Mouse (Mus musculus): ENCODE data around the gene Kcnf1. TPM values are rescaled to one million over a fixed set of nuclear protein-coding genes. Genes with fewer than 3 reads are reported as not detected.

Kcnf1 gene
- total RNA-seq (2017) = not detected in 2 replicates

DNA sequence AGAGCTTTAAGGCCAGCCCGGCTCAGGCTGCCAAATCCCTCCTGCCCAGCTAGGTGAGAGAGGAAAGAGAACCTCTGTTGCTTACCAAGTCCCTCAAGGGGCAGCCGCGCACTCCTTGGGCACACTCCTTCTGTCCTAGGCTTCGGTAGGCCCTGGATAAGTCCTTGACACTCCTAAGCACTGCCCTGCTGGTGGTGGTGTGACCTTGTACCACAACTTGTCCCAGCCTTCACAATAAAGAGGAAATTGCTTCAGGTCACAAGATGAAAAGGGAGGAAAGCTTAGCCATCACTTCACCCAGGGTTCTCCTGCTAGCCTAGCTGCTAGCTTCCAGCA is at the start of gene Kcnf1:
Kcnf1 (minus strand) TSS at position 132 of the 336 bp plus-strand sequence.
- no peak for ATAC-seq (replicated peaks; ENCODE audit: low read depth, poor library complexity, severe bottlenecking)

DNA sequence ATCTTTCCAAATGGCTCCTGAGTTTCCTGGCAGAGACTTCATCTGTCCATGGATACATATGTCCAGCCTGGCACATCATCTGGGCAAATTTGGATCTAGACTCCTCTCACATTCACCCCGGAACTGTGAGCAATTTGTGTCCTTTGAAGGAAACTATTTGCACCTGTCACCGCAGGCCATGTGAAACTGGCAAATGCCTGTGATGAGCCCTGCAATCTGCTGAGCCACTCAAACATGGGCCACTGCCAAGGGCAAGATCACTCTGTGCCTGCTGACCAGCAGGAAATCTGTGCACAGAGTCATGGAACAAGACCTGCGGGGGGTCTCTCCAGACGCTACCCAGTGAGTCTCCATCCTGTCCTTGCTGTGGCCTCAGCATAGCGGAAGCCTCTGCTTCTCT is 48.3 kb upstream of the Kcnf1 start:
- no peak for ATAC-seq (replicated peaks; ENCODE audit: low read depth, poor library complexity, severe bottlenecking)

DNA sequence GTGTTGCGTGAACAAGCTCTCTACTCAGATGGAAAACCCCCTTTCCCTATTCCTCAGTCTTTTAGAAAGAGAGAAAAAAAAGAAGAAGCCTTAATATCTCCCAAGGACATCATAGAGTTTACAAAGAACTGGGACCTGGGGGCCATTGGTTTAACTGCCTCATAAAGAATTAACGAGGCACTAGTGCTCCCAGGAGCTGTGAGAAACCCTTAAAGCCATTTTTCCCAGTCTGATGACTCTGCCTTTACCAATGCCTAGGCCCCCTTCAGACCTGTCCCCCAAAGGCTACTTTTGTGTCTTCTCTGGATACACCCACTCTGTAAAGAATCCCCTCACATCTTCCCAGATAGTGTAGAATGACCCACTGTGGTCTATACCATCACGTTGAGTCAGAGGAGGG is 46.4 kb upstream of the Kcnf1 start:
- ATAC-seq (replicated peaks; ENCODE audit: low read depth, poor library complexity, severe bottlenecking) = no peak

DNA sequence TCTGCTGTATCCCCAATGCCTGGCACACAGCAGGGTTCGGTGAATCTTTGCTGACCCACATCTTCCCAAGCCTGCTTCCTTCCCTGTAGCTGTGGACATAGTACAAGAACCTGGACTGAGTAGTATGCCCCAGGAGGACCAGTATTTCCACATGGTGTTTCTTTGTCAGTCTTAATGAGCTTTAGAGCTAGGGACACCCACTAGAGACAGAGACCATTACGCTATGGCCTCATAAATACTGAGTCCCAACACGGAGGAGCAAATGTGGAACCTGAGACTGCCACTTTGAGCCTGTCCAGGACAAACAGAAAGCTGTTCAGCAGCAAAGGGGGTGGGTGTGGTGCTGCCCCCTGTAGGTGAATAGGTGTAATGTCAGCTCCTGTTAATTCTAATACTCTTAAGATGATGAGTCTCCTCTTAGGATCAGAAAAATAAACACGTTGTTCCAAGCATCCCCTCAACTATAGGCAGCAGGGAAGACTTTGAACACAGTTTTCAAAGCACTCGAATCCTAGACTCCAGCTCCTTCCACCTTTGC is 45.3 kb upstream of the Kcnf1 start:
- ATAC-seq (replicated peaks; ENCODE audit: low read depth, poor library complexity, severe bottlenecking) = peak; percentile 66

DNA sequence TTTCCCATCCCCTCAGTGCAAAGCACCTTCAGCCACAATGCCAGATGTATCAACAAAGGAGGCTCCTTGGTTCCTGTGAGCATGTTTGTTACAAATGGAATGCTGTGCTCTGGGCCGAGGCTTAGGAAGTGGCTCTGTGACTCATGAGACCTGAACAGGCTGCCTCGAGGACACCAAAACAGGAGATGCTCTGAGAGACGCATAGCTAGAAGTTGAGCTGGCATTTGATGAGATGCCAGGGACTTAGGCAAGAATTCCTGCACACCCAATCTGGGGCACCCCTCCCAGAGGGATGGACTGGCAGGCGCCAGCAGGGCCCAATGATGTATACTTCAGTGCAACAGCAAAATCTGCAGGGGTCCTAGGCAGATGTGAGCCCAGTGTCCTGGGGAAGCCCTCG is 43.9 kb upstream of the Kcnf1 start:
- ATAC-seq (replicated peaks; ENCODE audit: low read depth, poor library complexity, severe bottlenecking) = no peak

DNA sequence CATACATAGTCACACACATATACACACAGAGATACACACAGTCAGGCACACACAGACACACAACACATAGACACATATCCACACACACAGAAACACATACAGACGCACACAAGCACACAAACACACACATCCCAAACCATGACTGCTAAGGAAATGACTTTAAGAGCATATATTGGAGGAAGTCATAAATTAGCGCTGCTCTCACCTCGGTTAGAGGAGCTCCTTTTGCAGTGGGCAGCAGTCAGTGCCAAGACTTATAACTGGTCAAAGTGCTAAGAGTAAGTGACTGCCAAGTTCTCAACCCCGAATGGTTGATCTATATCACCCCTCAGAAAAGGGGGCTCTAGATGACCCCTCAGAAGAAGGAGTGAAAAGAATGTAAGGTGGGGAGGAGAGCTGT is 42.4 kb upstream of the Kcnf1 start:
- no peak for ATAC-seq (replicated peaks; ENCODE audit: low read depth, poor library complexity, severe bottlenecking)

DNA sequence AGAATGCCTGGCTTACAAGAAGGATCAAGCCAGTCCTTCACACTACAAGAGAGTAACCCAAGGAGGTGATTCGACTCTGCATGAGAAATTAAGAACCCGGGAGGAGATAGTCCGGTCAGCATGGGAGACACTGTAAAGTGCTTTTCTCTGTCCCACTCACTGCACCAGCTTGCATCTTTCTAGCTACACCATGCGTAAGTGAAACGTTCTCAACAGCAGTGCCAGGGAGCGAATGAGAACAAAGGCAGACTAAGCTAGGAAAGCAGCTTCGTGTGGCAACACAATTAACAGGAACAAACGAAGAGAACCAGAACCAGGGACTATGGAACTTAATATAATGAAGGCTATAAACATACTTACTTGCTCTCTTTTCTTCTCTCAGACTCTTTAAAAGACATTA is 41.7 kb upstream of the Kcnf1 start:
- no peak for ATAC-seq (replicated peaks; ENCODE audit: low read depth, poor library complexity, severe bottlenecking)

DNA sequence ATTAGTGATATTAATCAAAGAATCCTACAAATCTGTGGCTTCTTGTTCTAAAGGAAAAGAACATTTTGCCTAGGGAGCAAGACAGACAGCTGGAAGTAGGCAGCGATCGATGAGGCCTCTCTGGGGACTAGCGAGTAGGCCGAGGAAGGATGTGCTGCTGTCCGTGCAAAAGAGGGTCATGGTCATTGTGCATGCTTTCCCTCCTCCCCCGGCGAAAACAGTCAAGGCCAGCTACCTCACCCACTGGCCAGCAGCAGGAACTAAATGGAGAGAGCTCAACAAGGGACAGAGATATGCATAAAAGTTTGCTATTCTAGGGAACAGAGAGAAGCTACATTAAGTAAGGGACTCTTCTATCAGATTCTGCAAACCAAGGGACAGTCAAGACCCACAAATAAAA is 39.1 kb upstream of the Kcnf1 start:
- ATAC-seq (replicated peaks; ENCODE audit: low read depth, poor library complexity, severe bottlenecking) = no peak

DNA sequence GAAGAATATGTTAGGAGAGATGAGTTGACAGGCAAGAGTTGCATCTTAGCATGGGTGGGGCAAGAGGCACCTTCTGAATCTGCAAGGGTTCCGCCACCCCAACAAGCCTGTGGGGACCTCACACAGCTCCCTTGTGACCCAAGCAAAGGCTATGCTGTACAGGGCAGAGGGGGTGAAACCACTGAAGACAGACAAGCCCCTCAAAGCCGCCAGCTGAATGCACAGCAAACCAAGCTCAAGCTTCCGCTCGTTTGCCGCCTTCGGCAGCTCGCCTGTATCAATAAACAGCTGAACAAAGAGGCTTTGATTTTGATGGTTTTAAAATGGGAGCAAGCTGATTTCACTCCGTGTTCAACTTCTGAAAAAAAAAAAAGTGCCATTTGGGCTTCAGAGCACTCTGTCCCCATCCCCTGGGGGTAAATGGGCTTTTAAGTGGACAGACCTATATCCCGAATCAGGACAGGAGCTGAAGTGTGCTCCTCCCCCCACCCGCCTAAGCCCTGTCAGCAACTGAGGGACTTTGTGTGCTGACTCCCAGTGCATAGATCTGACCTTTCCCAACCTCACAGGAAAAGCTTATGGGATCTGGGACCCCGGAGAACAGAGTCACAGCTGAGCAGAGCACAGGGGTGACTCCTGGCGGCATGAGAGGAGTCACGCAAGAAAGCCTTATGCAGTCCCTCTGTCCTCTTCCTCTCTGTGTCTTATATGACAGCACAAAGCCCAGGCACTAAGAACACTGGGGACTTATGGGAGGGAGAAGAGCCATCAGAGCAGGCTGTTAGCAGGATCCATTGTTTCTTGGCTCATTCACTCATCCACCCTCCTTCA is 26.0 kb upstream of the Kcnf1 start:
- ATAC-seq (replicated peaks; ENCODE audit: low read depth, poor library complexity, severe bottlenecking) = no peak

DNA sequence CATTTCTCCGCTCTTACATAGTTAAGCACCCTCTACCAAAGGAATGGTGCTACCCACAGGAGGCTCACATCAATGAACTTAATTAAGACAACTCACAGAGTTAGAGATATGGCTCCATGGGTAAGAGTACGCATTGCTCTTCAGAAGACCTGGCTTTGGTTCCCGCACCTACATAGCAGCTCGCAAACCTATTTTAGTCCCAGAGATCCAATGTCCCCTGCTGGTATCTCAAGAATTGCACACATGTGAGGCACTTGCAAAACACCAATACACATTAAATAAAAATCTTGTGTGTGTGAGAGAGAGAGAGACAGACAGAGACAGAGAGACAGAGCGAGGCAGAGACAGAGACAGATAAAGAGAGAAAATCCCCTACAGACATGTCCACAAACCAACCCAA is 21.9 kb upstream of the Kcnf1 start:
- no peak for ATAC-seq (replicated peaks; ENCODE audit: low read depth, poor library complexity, severe bottlenecking)

DNA sequence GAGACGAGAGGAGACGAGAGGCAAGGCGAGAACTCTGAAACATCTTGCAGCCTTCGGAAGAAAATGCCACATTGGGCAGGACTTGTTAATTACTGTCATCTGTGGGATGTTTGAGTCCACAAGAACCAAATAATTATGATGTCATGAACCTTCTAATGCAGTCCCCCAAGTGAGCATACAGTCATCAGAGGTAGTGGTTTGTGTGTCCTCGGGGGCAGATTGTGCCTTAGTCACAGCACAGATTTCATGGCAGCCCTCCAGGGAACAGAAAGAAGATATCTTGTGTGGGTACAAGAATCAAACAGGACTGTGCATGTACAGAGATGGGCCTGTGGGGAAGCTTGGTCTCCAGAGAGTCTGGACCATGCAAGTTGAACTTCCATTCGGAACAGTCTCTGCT is 17.5 kb upstream of the Kcnf1 start:
- no peak for ATAC-seq (replicated peaks; ENCODE audit: low read depth, poor library complexity, severe bottlenecking)

DNA sequence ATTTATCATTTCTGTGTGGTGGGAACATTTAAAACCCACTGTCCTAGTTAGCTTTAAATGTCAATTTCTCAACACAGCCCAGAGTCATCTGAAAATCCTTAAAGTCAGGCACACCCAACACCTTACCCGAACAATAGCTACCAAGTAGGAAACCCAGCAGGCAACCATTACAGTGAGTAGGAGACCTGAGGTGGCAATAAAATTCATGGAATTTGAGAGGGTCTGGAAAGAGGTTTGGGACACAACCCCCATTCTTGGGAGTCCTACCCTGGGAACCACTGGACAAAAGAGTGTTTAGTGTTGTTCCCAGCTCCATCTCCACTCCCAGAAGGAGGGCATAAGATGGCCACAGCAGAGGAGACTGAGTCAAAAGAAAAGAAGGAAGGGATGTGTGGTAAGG is 16.6 kb upstream of the Kcnf1 start:
- no peak for ATAC-seq (replicated peaks; ENCODE audit: low read depth, poor library complexity, severe bottlenecking)

DNA sequence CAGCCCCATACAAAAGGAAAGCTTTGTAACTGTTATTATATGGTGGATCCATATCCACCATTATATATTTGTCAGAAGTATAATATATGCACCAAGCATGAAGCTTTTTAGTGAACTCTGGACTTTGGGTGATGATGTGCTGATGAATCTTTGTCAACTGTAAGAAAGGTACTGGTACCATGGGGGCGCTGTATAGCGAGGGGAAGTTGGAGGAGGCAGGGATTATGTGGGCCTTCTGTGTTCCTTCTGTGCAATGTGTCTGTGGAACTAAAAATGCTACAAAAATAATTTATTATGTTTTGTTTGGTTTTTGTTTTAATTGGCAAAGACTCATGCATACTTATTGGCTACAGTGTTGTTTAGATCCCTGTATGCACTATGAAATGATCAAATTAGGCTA is 16.2 kb upstream of the Kcnf1 start:
- no peak for ATAC-seq (replicated peaks; ENCODE audit: low read depth, poor library complexity, severe bottlenecking)

DNA sequence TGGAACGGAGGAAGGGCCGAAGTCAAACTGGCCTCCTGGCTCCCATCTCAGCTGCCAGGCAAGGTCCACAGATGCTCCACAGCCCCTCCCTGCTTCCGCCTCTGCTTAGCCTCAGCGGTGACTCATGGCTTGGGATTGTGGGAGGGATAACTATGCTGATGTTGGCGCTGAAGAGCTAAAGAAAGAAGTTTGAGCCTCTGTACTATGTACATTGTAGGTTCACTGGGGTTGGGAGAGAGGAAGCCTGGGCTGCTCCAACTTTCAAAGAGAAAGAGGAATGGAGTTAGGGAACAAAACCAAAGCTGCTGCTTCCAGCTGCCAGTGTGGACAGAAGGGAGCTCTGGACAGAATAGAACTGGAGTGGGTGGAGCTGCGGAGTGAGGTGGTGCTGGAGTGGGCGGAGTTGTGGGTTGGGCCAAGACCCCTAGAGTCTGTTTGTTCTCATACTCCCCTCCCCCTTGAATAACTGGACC is 7.7 kb upstream of the Kcnf1 start:
- no peak for ATAC-seq (replicated peaks; ENCODE audit: low read depth, poor library complexity, severe bottlenecking)

DNA sequence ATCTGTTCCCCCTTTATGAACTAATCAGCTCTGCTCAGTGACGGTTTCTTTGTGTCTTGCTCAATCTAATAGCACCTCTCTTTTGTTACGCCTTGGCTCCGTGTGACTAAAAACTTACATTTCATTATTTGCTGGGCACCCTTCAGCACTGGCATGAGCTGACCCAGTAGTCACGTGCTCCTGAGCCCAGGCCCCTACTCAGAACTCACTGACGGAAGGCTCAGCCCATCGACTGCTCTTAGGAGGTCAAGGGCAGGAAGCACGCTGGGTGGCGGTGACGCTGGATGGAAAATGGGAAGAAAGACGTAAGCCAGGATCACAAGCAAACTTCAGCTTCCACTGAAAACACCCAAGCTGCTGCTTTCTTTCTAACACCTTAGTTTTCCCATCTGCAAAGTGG is 7.1 kb upstream of the Kcnf1 start:
- ATAC-seq (replicated peaks; ENCODE audit: low read depth, poor library complexity, severe bottlenecking) = no peak

DNA sequence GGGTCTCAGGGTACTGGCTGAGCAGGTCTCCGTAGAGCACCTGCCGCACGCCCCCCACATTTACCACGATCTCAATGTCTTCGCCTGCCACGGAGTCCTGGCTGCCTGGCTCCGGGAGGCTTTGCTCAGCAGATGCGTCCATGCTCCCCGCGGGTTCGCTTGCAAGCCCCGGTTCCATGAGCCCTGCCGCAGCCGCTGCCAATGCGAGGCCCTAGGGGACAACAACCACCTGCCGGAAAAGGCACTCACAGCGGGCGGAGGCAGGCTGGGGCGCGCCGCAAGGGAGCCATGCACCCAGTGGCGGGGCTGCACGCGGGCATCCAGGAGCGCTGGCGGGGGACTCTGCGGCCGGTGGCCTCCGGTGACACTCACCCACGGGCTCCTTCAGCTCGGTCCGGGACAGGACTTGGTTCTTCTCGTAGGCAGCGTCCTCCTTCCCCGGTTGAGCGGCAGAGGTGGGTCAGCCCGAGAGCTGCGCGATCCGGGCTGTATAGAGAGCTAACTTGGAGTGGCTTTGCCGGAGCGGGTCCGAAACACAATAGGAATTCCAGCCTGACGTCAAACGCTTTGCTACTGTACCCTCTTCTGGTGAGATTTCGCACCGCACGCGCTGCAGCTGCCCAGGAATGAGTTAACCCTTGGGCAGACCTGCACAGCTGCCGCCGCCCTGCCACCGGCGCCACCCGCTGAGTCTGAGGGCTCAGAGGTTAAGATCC is 489 bp downstream of the Kcnf1 start:
- ATAC-seq (replicated peaks; ENCODE audit: low read depth, poor library complexity, severe bottlenecking) = peak; percentile 36

DNA sequence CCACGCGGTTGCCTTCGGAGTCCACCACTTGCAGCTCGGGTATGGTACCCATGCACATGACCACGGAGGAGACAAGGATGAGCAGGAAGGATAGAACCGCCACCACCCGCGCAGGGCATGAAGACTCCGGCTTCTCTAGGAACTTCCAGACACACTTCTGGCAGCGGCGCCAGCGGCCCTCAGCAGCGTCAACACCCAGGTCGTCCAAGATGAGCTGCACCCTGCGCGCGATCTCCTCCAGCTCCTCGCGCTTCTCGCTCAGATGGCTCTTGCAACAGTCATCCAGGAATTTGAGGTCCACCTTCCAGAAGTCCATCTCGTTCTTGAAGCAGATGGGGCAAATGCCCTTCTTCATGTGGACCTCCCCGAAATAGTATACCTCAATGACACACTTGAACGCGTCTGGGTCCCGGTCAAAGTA is 1.1 kb downstream of the Kcnf1 start:
- no peak for ATAC-seq (replicated peaks; ENCODE audit: low read depth, poor library complexity, severe bottlenecking)

DNA sequence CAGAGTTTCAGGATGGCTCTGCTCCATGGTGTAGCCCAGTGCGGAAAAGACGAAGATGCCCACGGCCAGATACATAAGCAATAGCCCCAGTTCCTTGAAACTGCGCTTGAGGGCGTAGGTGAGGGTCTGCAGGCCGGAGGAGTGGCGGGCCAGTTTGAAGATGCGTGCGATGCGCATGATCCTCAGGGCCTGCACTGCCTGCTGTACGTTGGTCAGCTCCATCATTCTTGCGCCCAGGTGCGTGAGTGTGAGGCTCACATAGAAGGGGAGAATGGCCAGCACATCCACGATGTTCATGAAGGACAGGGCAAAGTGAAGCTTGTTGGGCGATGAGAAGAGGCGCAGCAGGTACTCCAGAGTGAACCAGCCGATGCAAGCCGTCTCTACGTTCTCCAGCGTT is 1.6 kb downstream of the Kcnf1 start:
- ATAC-seq (replicated peaks; ENCODE audit: low read depth, poor library complexity, severe bottlenecking) = no peak

DNA sequence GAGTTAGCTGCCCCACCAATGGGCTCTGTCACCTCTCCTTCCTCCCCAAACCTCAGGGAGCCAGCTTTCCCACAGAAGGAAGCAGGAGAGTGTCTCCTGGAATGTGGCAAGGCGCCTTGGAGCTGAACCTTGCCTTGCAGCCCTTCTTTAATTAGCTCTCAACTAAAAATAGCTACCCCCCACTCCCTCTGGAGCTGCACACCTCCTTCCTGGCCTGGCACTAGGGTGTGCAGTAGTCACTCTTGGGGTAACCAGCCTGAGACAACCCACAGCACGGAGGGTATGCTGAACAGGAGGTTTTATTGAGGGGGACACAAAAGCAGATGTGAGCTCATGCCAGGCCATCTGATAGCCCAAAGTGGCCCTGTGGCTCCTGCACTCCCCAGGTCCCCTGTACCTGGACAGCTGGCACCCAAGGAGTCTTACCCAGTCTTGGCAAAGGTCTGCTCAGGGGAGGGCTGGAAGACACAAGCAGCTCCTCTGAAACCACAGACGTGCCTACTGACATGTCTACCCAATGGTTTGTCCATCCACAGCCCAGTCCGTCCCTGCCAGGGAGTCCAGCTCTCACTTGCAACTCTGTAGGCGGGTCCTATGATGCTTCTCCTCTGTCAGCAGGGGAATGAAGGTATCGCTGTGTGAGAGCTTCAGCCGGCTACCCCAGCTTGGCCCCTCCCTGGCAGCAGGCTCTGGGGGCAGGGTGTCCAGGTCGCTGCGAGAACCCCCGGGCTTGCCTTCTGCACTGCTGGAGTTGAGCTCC is 2.4 kb downstream of the Kcnf1 start:
- no peak for ATAC-seq (replicated peaks; ENCODE audit: low read depth, poor library complexity, severe bottlenecking)

DNA sequence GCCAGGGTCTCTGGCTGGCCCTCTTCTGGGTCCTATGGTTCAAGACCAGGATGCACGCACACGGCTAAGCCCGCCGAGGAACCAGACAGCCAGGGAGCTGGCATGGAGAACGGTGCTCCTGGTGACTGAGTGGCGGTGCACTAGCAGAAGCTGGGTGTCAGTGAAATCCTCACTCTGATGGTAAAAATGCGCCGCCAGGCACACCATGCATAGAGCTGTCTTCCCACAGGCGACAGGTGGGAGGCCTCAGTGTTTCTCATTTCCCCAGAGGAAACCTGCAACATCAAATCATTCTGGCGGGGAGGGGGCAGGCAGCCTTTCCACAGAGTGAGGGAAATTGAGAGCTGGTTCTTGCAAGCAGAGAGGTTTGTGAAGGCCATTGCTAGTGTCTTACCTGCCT is 6.3 kb downstream of the Kcnf1 start:
- ATAC-seq (replicated peaks; ENCODE audit: low read depth, poor library complexity, severe bottlenecking) = no peak

DNA sequence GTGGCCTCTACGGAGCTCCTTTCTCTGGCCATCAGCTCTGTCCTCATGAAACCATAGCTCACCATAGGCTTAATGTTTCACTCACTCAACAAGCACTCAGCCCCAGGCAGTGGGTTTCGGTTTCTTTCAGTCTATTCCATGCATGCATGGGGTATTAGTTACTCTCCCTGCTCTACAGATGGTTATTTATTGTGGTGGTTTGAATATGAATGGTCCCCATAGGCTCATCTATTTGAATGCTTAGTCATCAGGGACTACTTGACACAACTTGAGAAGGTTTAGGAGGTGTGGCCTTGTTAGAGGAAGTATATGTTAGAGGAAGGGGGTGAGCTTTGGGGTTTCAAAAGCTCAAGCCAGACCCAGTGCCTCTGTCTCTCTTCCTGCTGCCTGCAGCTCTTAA is 10.6 kb downstream of the Kcnf1 start:
- no peak for ATAC-seq (replicated peaks; ENCODE audit: low read depth, poor library complexity, severe bottlenecking)
